Mouse (Mus musculus) mouse embryonic stem cell (cell line): Measurements from ENCODE around the gene Zdhhc21.

Source experiments
- in situ Hi-C, 2 experiments: fragments of 300-500 bp; cut with MboI; formaldehyde crosslinking; loops; 1 replicate in 1 of 2; 3 replicates in 1 of 2; pipeline ENCODE4 v1.14.3; 2019 to 2020; ENCODE audit warnings: low sequenced_read_pairs in 2 of 2, low pct_unique_long_range_greater_than_20kb in 1 of 2, mixed read lengths in 1 of 2; ENCODE audit not compliant: unreplicated experiment in 1 of 2

The Zdhhc21 gene

GRCm38 (mm10) chr4:82867731-82868445 is 8.1 kb upstream of the Zdhhc21 start:
- in situ Hi-C loops, result no loop called here

DNA sequence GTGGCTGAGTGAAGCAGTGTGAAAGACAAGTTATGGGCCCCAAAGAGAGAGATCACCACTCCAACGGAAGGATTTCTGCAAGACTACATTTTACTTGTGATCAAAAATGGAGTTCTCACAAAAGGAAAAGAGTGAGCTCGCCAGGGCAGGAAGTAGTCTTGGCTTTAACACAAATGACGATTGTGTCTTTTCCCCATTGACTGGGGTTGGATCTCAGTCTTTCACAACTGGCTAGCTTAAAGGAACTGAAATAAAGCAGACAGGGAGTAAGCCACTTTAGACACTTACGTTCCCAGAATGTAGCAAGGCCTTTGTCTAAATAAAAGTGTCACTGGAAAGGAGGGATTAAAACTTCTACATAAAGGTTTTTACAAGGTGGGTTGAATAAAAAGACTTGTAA is 7.4 kb upstream of the Zdhhc21 start:
- in situ Hi-C loops, result no loop called here

- in situ Hi-C loops, result no loop called here
Measured at GRCm38 (mm10) chr4:82864974-82865699, 5.4 kb upstream of the Zdhhc21 start.

- in situ Hi-C loops, result no loop called here
Measured at GRCm38 (mm10) chr4:82863316-82863715, 3.6 kb upstream of the Zdhhc21 start.

- in situ Hi-C loops, result no loop called here
Measured at GRCm38 (mm10) chr4:82861451-82861850, 1.7 kb upstream of the Zdhhc21 start.

- in situ Hi-C loops, result no loop called here
Measured at GRCm38 (mm10) chr4:82860566-82860965, 808 bp upstream of the Zdhhc21 start.

- in situ Hi-C loops, result no loop called here
Measured at GRCm38 (mm10) chr4:82858431-82859010, 1.2 kb downstream of the Zdhhc21 start.

GRCm38 (mm10) chr4:82856986-82857385 is 2.8 kb downstream of the Zdhhc21 start:
- in situ Hi-C loops, result no loop called here

DNA sequence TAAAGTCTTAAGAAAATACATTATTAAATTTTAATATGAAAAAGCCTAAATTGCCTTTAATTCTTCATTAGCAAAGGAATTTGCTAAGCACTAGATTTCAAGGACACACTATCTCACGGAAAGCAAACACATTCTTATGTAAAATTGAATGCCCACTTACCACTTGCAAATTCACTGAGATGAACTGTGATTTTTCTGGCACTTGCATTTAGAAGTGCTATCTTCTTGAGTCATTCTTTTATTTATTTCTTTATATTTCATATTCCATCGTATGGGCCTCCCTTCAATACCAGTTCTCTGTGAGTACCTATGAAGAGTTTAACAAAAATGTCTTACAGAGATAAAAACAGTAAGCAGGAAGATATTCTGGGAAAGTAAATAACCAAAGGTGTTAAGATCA is 5.9 kb downstream of the Zdhhc21 start:
- in situ Hi-C loops, result no loop called here

DNA sequence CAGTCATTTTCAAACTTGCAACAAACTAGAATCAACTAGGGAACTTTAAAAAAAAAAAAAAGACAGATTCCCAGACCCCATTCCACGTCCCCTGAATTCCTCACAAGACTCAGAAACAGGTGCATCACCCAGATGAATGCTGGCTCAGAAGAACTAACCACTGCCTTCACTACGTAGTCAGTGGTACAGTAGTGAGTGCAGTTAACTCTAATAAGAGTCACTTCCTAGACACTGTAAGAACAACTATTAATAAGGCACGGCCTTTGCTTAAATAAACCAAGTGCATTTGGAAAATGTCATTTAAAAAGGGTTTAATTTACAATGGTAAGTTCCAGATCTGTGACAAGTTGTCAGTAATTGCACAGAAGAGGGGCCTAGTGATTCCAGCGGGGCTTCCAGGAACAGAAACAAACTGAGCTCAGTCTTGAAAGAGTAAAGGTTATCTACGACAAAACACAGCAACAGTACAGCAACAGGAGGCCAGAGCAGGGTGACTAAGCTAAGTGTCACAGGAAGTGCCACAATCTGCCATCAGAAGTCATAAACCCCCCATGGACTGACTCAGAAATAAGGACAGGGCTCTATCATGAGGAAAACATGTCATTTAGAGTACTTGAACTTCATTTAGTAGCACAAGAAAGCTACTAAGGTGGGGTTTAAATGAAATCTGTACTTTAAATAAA is 11.1 kb downstream of the Zdhhc21 start:
- in situ Hi-C loops, result no loop called here

DNA sequence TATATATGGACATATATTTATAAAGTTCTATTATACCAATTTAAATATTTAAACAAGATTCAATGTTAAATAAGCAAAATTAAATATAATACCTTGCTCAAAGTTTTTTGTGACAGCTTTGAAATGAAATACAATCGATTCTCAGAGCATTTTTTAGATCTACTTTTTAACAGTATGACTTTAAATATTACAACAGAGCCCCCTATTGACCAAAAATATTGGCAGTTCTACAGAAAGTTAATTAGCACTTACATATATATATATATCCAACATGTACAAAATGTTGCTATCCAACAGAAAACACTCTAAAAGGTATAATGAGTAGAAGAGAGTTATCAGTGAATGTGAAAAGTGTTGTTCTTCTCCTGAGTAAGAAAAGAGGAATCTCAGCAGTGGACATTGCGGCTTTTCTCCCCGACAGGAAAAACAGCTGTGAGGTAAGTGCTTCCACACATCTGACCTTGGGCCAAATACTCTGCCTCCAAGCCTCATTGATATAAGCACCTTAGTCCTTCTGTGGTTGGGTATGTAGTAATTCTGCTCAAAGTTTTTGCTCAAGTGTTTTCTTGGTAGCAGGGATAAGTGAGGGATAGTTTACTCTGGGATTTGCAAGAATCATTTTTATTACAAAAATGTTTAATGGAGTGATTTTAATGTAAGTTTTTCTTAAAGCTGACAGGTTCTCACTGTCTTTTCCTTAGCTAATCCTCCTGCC is 22.1 kb downstream of the Zdhhc21 start:
- in situ Hi-C loops, result no loop called here

GRCm38 (mm10) chr4:82831155-82831554 is 28.6 kb downstream of the Zdhhc21 start:
- in situ Hi-C loops, result no loop called here

DNA sequence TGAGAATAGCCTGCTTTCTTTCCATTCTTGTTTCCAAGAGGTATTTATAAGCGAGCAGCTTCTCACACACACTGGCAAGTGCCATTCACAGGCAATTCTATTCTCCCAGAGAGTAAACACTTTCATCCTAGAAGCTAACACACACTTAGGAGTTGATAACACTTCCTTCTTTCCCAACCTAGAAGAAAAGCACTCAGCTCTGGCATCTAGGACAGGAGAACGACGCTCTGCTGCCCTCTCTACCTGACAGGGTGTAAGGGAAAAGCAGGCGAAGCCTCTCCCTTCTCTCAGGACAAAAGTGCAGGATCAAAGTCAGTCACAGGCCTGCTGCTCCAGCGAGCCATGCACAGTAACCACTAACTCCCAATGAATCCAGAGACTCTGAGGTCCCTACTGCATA is 30.3 kb downstream of the Zdhhc21 start:
- in situ Hi-C loops, result no loop called here

GRCm38 (mm10) chr4:82827001-82827400 is 32.8 kb downstream of the Zdhhc21 start:
- in situ Hi-C loops, result no loop called here

- in situ Hi-C loops, result no loop called here
Measured at GRCm38 (mm10) chr4:82817833-82818232, 41.9 kb downstream of the Zdhhc21 start.

- in situ Hi-C loops, result no loop called here
Measured at GRCm38 (mm10) chr4:82816351-82816750, 43.4 kb downstream of the Zdhhc21 start.

- in situ Hi-C loops, result no loop called here
Measured at GRCm38 (mm10) chr4:82815296-82815695, 44.5 kb downstream of the Zdhhc21 start.

DNA sequence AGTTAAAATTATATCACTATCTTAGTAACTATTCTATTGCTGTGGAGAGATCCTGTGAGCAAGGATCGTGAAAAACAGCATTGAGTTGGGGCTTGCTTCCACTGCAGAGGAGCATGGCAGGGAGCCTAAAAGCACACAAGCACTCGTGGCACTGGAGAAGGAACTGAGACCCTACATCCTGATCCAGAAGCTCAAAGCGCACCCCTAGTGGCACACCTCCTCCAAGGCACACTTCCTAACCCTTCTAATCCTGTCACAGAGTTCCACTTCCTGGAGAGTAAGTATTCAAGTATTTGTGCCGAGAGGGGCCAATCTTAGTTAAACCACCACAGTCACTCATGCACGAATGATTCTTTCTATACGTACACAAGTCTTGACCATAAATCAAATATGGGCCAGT is 46.4 kb downstream of the Zdhhc21 start:
- in situ Hi-C loops, result no loop called here

- in situ Hi-C loops, result no loop called here
Measured at GRCm38 (mm10) chr4:82807811-82808210, 51.9 kb downstream of the Zdhhc21 start.
